Comparison of ENCODE assay signal across 8 mouse cellular contexts in genomic region chr13:93939363-93940127, GRCm38 (mm10).
DNase-seq lines count a peak whose midpoint lies in the region; ATAC-seq lines count a peak whose summit lies in the region.

No protein-coding gene starts in this region.

- 30% methylated on average over 6 of the region's 6 CpGs for WGBS in stomach, embryonic 16.5 days

- peak overlapping the region; percentile 76 for H3K27ac ChIP-seq in stomach, embryonic 16.5 days (ENCODE audit: low read length)

- no peak overlapping the region for H3K9ac ChIP-seq in stomach, embryonic 16.5 days (ENCODE audit: low read length)

- no peak overlapping the region for H3K4me3 ChIP-seq in stomach, embryonic 16.5 days (replicated peaks; ENCODE audit: low read length)

- no peaks in the 10 kb centered on the region; the same call in 1 of the 2 replicates for H3K27me3 ChIP-seq in stomach, embryonic 16.5 days (ENCODE audit: control insufficient read depth, insufficient read depth, low read length)

- H3K36me3 ChIP-seq in stomach, embryonic 16.5 days (ENCODE audit: control insufficient read depth, insufficient read depth, low read length) = no peaks in the 10 kb centered on the region

- H3K4me1 ChIP-seq in stomach, embryonic 16.5 days (ENCODE audit: control insufficient read depth, insufficient read depth, low read length) = peaks cover 27% of the 10 kb centered on the region

- peak overlapping the region; percentile 23 for H3K4me2 ChIP-seq in stomach, embryonic 16.5 days (ENCODE audit: low read depth, low read length)

- peak; percentile 34 for DNase-seq in thymus, postnatal 0 days (ENCODE audit: low spot score)
- DNase-seq in thymus, postnatal 25 days = no peak
- peak; percentile 37 for DNase-seq in liver
- no peak for DNase-seq in cerebellum, adult 9-10 months
- DNase-seq in frontal cortex, postnatal 25 days (ENCODE audit: low spot score in 2 of 2) = no peak
- no peak for DNase-seq in thymus, adult 18-20 months

- peak; percentile 90 for ATAC-seq in granulocyte monocyte progenitor cell, adult 5-6 weeks (replicated peaks; ENCODE audit: poor library complexity, severe bottlenecking)
- ATAC-seq in stomach, embryonic 16.5 days (ENCODE audit: insufficient read depth, low FRiP score) = peak; percentile 49

- no peaks in the 10 kb centered on the region for H3K9me3 ChIP-seq in stomach, embryonic 16.5 days (replicated peaks; ENCODE audit: control insufficient read depth, low read length)

Comparison
In these comparisons a context has a peak if more than half of its experiments do, and no peak if none do; other contexts are left out.
1. DNase-seq: peak in thymus, postnatal 0 days (single experiment) and liver (single experiment); none in thymus, postnatal 25 days (single experiment), cerebellum, adult 9-10 months (single experiment), frontal cortex, postnatal 25 days (0 of 2) and thymus, adult 18-20 months (0 of 2).